ENCODE assay signal across 12 mouse cellular contexts in the genomic region with DNA sequence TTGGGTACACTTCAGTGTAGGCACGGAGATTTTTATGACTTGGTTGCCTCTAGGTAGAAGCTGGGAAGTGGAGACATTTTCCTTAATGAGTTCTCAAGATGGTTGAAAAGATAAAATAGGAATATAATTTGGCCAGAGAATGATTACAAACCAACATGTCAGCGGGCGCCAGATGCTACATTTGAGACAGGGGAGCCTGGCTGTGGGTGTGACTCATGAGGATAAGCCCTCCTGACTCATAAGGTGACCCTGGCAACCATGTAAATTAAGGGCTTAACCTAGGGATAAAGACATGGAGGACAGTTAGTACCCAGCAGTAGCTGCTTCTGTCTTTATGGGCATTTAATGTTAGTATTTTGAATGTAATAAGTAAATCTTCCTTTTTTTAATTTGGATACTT. TPM values are rescaled to one million over a fixed set of nuclear protein-coding genes. Genes with fewer than 3 reads are reported as not detected.
"Had no signal": no experiment of that assay in that cellular context is flagged by ENCODE, and none has a peak within 500 bp of the region (broad histone marks: within the 10 kb centered on the region; RNA-seq: fewer than 3 reads in every experiment).

No protein-coding gene starts in this region.

- ATAC-seq: intestine, postnatal 0 days; liver, embryonic 12.5 days had no signal

- H3K27me3 ChIP-seq: limb, embryonic 13.5 days; neural tube, embryonic 15.5 days had no signal

- DNase-seq: kidney, adult 8-10 months; kidney, postnatal 25 days; left cerebral cortex, postnatal 4 days; lung, embryonic 14.5 days; lung, postnatal 14 days; right cerebral cortex, postnatal 14 days; thymus, postnatal 36 days had no signal

RNA-seq across cellular contexts. Expression of a gene that starts 6.2 kb away (rescaled TPM):
- polyA plus RNA-seq: macrophage had no signal
